Mouse (Mus musculus) limb, embryonic 12.5 days (tissue): ENCODE data around the gene Ankrd54. TPM values are rescaled to one million over a fixed set of nuclear protein-coding genes. Genes with fewer than 3 reads are reported as not detected.

Experiments used
- ATAC-seq: fragments of 200-750 bp; cut with Nextera tagmentation; 2 replicates; pipeline ENCODE4 v1.8.0; 2017; ENCODE audit warnings: low read depth, moderate TSS enrichment; ENCODE audit not compliant: insufficient number of reproducible peaks, insufficient read depth, low FRiP score, low TSS enrichment
- H3K27ac ChIP-seq: fragments of 300-500 bp; sonication (generic); 2 replicates; pipeline ENCODE4 v1.5.1; 2016; ENCODE audit warnings: mild to moderate bottlenecking, moderate library complexity
- H3K27me3 ChIP-seq: fragments of 300-500 bp; sonication (generic); 2 replicates; pipeline ENCODE4 v1.6.1; 2016; ENCODE audit warnings: mild to moderate bottlenecking, moderate library complexity
- H3K36me3 ChIP-seq: fragments of 300-500 bp; sonication (generic); 2 replicates; pipeline ENCODE4 v1.6.1; 2016; ENCODE audit warnings: mild to moderate bottlenecking, moderate library complexity
- H3K4me1 ChIP-seq: fragments of 300-500 bp; sonication (generic); replicated peaks from 2 replicates; pipeline ENCODE4 v1.6.1; 2016
- H3K4me2 ChIP-seq: fragments of 300-500 bp; sonication (generic); 2 replicates; pipeline ENCODE4 v1.6.1; 2016; ENCODE audit warnings: mild to moderate bottlenecking, moderate library complexity
- H3K4me3 ChIP-seq: fragments of 300-500 bp; sonication (generic); replicated peaks from 2 replicates; pipeline ENCODE4 v1.5.1; 2016; ENCODE audit warnings: mild to moderate bottlenecking
- H3K9ac ChIP-seq: fragments of 300-500 bp; sonication (generic); replicated peaks from 2 replicates; pipeline ENCODE4 v1.6.1; 2016; ENCODE audit warnings: mild to moderate bottlenecking, moderate library complexity
- H3K9me3 ChIP-seq: fragments of 300-500 bp; sonication (generic); 2 replicates; pipeline ENCODE4 v1.6.1; 2016; ENCODE audit warnings: mild to moderate bottlenecking, moderate library complexity
- WGBS: fragments of 180-500 bp; shearing (Covaris S2); methylation state at CpG from one replicate; pipeline ENCODE4 v1.1.7; 2016; 5-methylcytosine and 5-hydroxymethylcytosine counted together
- polyA plus RNA-seq: library from polyadenylated mRNA; unstranded; fragments of >200 nt; fragmentation: Nextera tagmentation; extraction: Ambion mirVana; gene quantifications from 2 replicates; pipeline ENCODE4 v1.2.1, GENCODE M21; 2016

Gene Ankrd54
- polyA plus RNA-seq, 1 experiment from 2014 or later: 67.1 TPM

GRCm38 (mm10) chr15:79075658-79076365 lies 13.1 kb upstream of the Ankrd54 start:
- Histone ChIP-seq H3K4me1 (peaks cover 17% of the 10 kb centered on the region), H3K27ac (no peak overlapping the region)

GRCm38 (mm10) chr15:79074913-79075532 lies 12.3 kb upstream of the Ankrd54 start, which contains the start of gene Eif3l:
TSS of gene Eif3l (plus strand) at chr15:79075179.
- H3K27ac ChIP-seq: peak within 1 kb of the TSS; percentile 87
- H3K36me3 ChIP-seq: peaks cover 37% of the 10 kb centered on the region
- 1% methylated on average over 49 of the region's 49 CpGs for WGBS
- no peaks in the 10 kb centered on the region for H3K27me3 ChIP-seq
- H3K9me3 ChIP-seq: no peaks in the 10 kb centered on the region
- H3K4me2 ChIP-seq: peak within 1 kb of the TSS; percentile 94
- ATAC-seq: peak; percentile 82; the same call in 1 of the 2 replicates
- peaks cover 17% of the 10 kb centered on the region for H3K4me1 ChIP-seq
- H3K9ac ChIP-seq: peak within 1 kb of the TSS; percentile 86
- peak within 1 kb of the TSS; percentile 92 for H3K4me3 ChIP-seq

More at GRCm38 (mm10) chr15:79075658-79076365, 13.1 kb upstream of the Ankrd54 start:
- Histone ChIP-seq H3K4me2 (peak overlapping the region; percentile 94), H3K36me3 (peaks cover 43% of the 10 kb centered on the region), H3K9ac (peak overlapping the region; percentile 86), H3K27me3 (no peaks in the 10 kb centered on the region), H3K4me3 (peak overlapping the region; percentile 92), H3K9me3 (no peaks in the 10 kb centered on the region)
- no peak for ATAC-seq
- WGBS: 36% methylated on average over 15 of the region's 15 CpGs

- H3K4me1 ChIP-seq: peaks cover 17% of the 10 kb centered on the region
- H3K27me3 ChIP-seq: no peaks in the 10 kb centered on the region
- 34% methylated on average over 10 of the region's 10 CpGs for WGBS
- H3K27ac ChIP-seq: peak overlapping the region; percentile 87
- no peak for ATAC-seq
- peak overlapping the region; percentile 94 for H3K4me2 ChIP-seq
- peak overlapping the region; percentile 92 for H3K4me3 ChIP-seq
- no peaks in the 10 kb centered on the region for H3K9me3 ChIP-seq
- peaks cover 32% of the 10 kb centered on the region for H3K36me3 ChIP-seq
- H3K9ac ChIP-seq: peak overlapping the region; percentile 86; the same call in 1 of the 2 replicates
Observed at GRCm38 (mm10) chr15:79074446-79074845, 11.8 kb upstream of the Ankrd54 start.

- peaks cover 17% of the 10 kb centered on the region for H3K4me1 ChIP-seq
- no peak overlapping the region for H3K9ac ChIP-seq
- H3K27ac ChIP-seq: no peak overlapping the region
- ATAC-seq: no peak
- no peaks in the 10 kb centered on the region for H3K9me3 ChIP-seq
- no peaks in the 10 kb centered on the region for H3K27me3 ChIP-seq
- no peak overlapping the region for H3K4me2 ChIP-seq
- no peak overlapping the region for H3K4me3 ChIP-seq
- peaks cover 25% of the 10 kb centered on the region for H3K36me3 ChIP-seq
Observed at GRCm38 (mm10) chr15:79073752-79074151, 11.1 kb upstream of the Ankrd54 start.

GRCm38 (mm10) chr15:79071117-79072039 lies 8.7 kb upstream of the Ankrd54 start:
- peaks cover under 1% of the 10 kb centered on the region for H3K36me3 ChIP-seq
- no peak overlapping the region for H3K4me2 ChIP-seq
- H3K4me1 ChIP-seq: peaks cover 19% of the 10 kb centered on the region
- H3K27me3 ChIP-seq: no peaks in the 10 kb centered on the region
- no peaks in the 10 kb centered on the region for H3K9me3 ChIP-seq
- 61% methylated on average over 5 of the region's 5 CpGs for WGBS
- H3K9ac ChIP-seq: no peak overlapping the region
- ATAC-seq: no peak
- H3K4me3 ChIP-seq: no peak overlapping the region
- H3K27ac ChIP-seq: no peak overlapping the region

- no peak overlapping the region for H3K4me3 ChIP-seq
- no peak overlapping the region for H3K4me2 ChIP-seq
- H3K9me3 ChIP-seq: no peaks in the 10 kb centered on the region
- H3K36me3 ChIP-seq: no peaks in the 10 kb centered on the region
- no peaks in the 10 kb centered on the region for H3K27me3 ChIP-seq
- H3K9ac ChIP-seq: no peak overlapping the region
- 77% methylated on average over 3 of the region's 3 CpGs for WGBS
- H3K4me1 ChIP-seq: peaks cover 11% of the 10 kb centered on the region
- no peak for ATAC-seq
- no peak overlapping the region for H3K27ac ChIP-seq
Observed at GRCm38 (mm10) chr15:79068416-79068815, 5.7 kb upstream of the Ankrd54 start.

GRCm38 (mm10) chr15:79067631-79068030 lies 4.9 kb upstream of the Ankrd54 start:
- WGBS: 70% methylated on average over 3 of the region's 3 CpGs
- H3K27ac ChIP-seq: no peak overlapping the region

GRCm38 (mm10) chr15:79066276-79066675 lies 3.6 kb upstream of the Ankrd54 start:
- Histone ChIP-seq H3K9ac (no peak overlapping the region), H3K27ac (no peak overlapping the region), H3K27me3 (no peaks in the 10 kb centered on the region), H3K4me3 (no peak overlapping the region), H3K36me3 (no peaks in the 10 kb centered on the region), H3K9me3 (no peaks in the 10 kb centered on the region), H3K4me2 (0 out of 2 replicates have a peak overlapping the region, but pooled peaks have one; percentile 0), H3K4me1 (peaks cover 20% of the 10 kb centered on the region)
- ATAC-seq: no peak
- WGBS: 22% methylated on average over 2 of the region's 2 CpGs

More at GRCm38 (mm10) chr15:79067631-79068030, 4.9 kb upstream of the Ankrd54 start:
- no peak overlapping the region for H3K4me3 ChIP-seq
- H3K9me3 ChIP-seq: no peaks in the 10 kb centered on the region
- H3K9ac ChIP-seq: no peak overlapping the region
- no peak overlapping the region for H3K4me2 ChIP-seq
- no peaks in the 10 kb centered on the region for H3K27me3 ChIP-seq
- no peaks in the 10 kb centered on the region for H3K36me3 ChIP-seq
- H3K4me1 ChIP-seq: peaks cover 11% of the 10 kb centered on the region
- ATAC-seq: no peak

GRCm38 (mm10) chr15:79065086-79065770 lies 2.5 kb upstream of the Ankrd54 start:
- Histone ChIP-seq H3K9ac (no peak overlapping the region), H3K36me3 (peaks cover 9% of the 10 kb centered on the region), H3K27ac (peak overlapping the region; percentile 58), H3K9me3 (no peaks in the 10 kb centered on the region), H3K4me2 (no peak overlapping the region), H3K4me3 (no peak overlapping the region), H3K27me3 (no peaks in the 10 kb centered on the region), H3K4me1 (peaks cover 24% of the 10 kb centered on the region)
- no peak for ATAC-seq
- 35% methylated on average over 8 of the region's 8 CpGs for WGBS

- Histone ChIP-seq H3K36me3 (peaks cover 29% of the 10 kb centered on the region), H3K27ac (0 out of 2 replicates have a peak overlapping the region, but pooled peaks have one; percentile 8), H3K4me2 (peak overlapping the region; percentile 54), H3K4me1 (peaks cover 24% of the 10 kb centered on the region), H3K9me3 (no peaks in the 10 kb centered on the region), H3K9ac (no peak overlapping the region), H3K27me3 (no peaks in the 10 kb centered on the region), H3K4me3 (peak overlapping the region; percentile 29)
- no peak for ATAC-seq
- WGBS: 10% methylated on average over 14 of the region's 14 CpGs
Observed at GRCm38 (mm10) chr15:79063160-79063740, 557 bp upstream of the Ankrd54 start.
